Mouse (Mus musculus): ENCODE results near the gene Samd8. TPM values are rescaled to one million over a fixed set of nuclear protein-coding genes. Genes with fewer than 3 reads are reported as not detected.

Samd8 gene
- total and polyA plus RNA-seq, 2 experiments from 2014 or later = 28.4 to 67.6 TPM

- Histone ChIP-seq H3K4me3 (ENCODE audit: low read depth, low read length) (no peak overlapping the region), H3K36me3 (ENCODE audit: insufficient read depth) (peaks cover 78% of the 10 kb centered on the region), H3K9ac (no peak overlapping the region), H3K27me3 (ENCODE audit: insufficient read depth, low read length) (no peaks in the 10 kb centered on the region), H3K27ac (ENCODE audit: low read depth, low read length) (peak overlapping the region; percentile 40; the same call in 1 of the 2 replicates), H3K9me3 (ENCODE audit: low read length) (no peaks in the 10 kb centered on the region), H3K4me1 (ENCODE audit: insufficient read depth) (no peaks in the 10 kb centered on the region), H3K4me2 (ENCODE audit: low read depth) (no peak overlapping the region)
- TF ChIP-seq CTCF (IDR thresholded peaks at IDR 0.05; ENCODE audit: low read depth) = peak; percentile 39; the same call in 1 of the 2 replicates
- WGBS = 82% methylated on average over 5 of the region's 5 CpGs
- peak; percentile 34 for DNase-seq
- peak; percentile 55 for ATAC-seq
These were observed 91.7 kb downstream of the Samd8 start for GRCm38 (mm10) chr14:21841819-21842592.

- Histone ChIP-seq H3K4me1 (ENCODE audit: insufficient read depth) (no peaks in the 10 kb centered on the region), H3K9me3 (ENCODE audit: low read length) (no peaks in the 10 kb centered on the region), H3K36me3 (ENCODE audit: insufficient read depth) (peaks cover 67% of the 10 kb centered on the region), H3K4me3 (ENCODE audit: low read depth, low read length) (no peak overlapping the region), H3K4me2 (ENCODE audit: low read depth) (no peak overlapping the region), H3K27me3 (ENCODE audit: insufficient read depth, low read length) (no peaks in the 10 kb centered on the region), H3K27ac (ENCODE audit: low read depth, low read length) (no peak overlapping the region), H3K9ac (no peak overlapping the region)
- WGBS = 84% methylated on average over 6 of the region's 6 CpGs
- ATAC-seq (no peak), DNase-seq (no peak)
- TF ChIP-seq CTCF (IDR thresholded peaks at IDR 0.05; ENCODE audit: low read depth) = no peak
These were observed 92.9 kb downstream of the Samd8 start for GRCm38 (mm10) chr14:21843263-21843662.

DNA sequence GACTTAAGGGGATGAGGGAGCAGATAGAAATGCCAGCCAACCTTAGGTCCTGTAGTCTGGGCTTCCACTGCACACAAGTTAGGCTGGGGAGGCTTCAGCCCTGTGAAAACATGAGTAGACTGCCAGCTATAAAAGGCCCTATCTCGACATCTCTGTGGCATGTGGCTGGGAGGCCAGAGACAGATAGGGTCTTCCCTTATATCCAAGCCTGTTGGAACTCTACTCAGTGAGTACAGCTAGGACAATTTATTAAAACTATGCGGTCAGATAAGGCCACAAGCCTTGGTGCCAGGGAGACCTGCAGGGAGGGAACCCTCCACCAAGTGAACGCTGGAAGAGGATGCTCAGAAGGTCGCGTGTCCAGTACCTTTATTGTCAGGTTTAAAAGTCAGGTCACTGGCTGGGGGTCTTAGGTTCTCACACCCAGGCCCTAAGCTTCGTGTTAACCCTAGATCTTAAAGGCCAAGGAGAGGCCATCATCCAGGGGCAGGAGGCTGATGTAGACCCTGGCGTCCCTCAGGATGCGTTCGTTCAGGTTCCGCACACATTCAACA, 96.6 kb downstream of the Samd8 start:
- H3K4me1 ChIP-seq (ENCODE audit: insufficient read depth) = no peaks in the 10 kb centered on the region
- H3K27ac ChIP-seq (ENCODE audit: low read depth, low read length) = 0 out of 2 replicates have a peak overlapping the region, but pooled peaks have one; percentile 45
- H3K27me3 ChIP-seq (ENCODE audit: insufficient read depth, low read length) = no peaks in the 10 kb centered on the region
- no peak for DNase-seq
- no peak overlapping the region; the same call in 1 of the 2 replicates for H3K4me3 ChIP-seq (ENCODE audit: low read depth, low read length)
- no peak for TF ChIP-seq CTCF (IDR thresholded peaks at IDR 0.05; ENCODE audit: low read depth)
- peak overlapping the region; percentile 100 for H3K4me2 ChIP-seq (ENCODE audit: low read depth)
- no peaks in the 10 kb centered on the region for H3K9me3 ChIP-seq (ENCODE audit: low read length)
- no peak for ATAC-seq
- no peak overlapping the region for H3K9ac ChIP-seq
- 19% methylated on average over 10 of the region's 10 CpGs for WGBS
- H3K36me3 ChIP-seq (ENCODE audit: insufficient read depth) = peaks cover 34% of the 10 kb centered on the region

DNA sequence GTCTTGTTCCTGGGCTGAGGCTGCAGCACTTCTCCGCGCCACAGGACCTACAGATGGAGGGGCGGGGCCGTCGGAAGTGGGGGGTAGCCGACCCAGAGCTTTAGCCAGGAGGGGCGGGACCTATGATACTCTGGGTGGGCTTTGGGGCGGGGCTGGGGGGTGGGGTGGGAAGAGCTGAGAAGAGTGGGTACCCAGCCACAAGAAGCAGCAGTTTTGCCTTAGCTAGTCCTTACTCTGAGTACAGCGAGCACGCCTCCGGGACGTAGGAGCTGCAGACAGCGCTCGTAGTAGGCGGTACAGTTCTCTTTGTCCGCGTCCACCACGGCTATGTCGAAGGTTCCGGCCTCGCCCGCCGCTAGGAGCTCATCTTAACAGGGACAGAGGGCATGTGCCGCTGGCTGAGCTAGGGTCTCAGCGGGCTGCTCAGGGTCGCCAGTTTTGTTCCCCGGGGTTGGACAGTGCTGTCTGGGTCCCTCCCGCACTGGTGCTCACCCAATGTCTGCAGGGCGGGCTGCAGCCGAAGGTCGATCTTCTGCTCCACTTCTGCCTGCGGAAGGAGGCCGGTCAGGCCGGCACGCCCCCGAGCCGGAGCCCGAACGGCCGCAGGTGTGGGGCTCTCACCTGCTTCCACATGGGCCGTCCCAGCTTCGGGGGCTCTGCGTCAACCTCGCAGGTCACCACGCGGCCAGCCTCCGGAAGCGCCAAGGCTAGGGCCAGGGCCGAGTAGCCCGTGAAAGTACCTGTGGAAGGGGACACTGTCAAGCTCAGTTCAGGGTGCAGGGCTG, 97.2 kb downstream of the Samd8 start:
- Histone ChIP-seq H3K27me3 (ENCODE audit: insufficient read depth, low read length) (no peaks in the 10 kb centered on the region), H3K36me3 (ENCODE audit: insufficient read depth) (peaks cover 28% of the 10 kb centered on the region), H3K4me2 (ENCODE audit: low read depth) (peak overlapping the region; percentile 100), H3K9me3 (ENCODE audit: low read length) (no peaks in the 10 kb centered on the region), H3K9ac (peak overlapping the region; percentile 92), H3K27ac (ENCODE audit: low read depth, low read length) (peak overlapping the region; percentile 78), H3K4me3 (ENCODE audit: low read depth, low read length) (peak overlapping the region; percentile 76), H3K4me1 (ENCODE audit: insufficient read depth) (no peaks in the 10 kb centered on the region)
- no peak for TF ChIP-seq CTCF (IDR thresholded peaks at IDR 0.05; ENCODE audit: low read depth)
- peak; percentile 78 for DNase-seq
- 1% methylated on average over 50 of the region's 50 CpGs for WGBS
- peak; percentile 54 for ATAC-seq

Other genes with a start within 250 kb of the Samd8 start
- 0.24 TPM in 1 of 2 replicates, not detected in the other for gene Dupd1, start 36.0 kb upstream of the Samd8 start, total RNA-seq (2014; rRNA removed)
- gene Dupd1, start 36.0 kb upstream of the Samd8 start, polyA plus RNA-seq (2015; fragmentation: Nextera tagmentation; extraction: Ambion mirVana) = 0.33 and 0.35 TPM in 2 replicates
- 0.57 TPM in 1 of 2 replicates, not detected in the other for gene Dusp13, start 650 bp downstream of the Samd8 start, total RNA-seq (2014; rRNA removed)
- gene Dusp13, start 650 bp downstream of the Samd8 start, polyA plus RNA-seq (2015; fragmentation: Nextera tagmentation; extraction: Ambion mirVana) = 0.23 TPM in 1 of 2 replicates, not detected in the other
- gene Vdac2, start 74.7 kb downstream of the Samd8 start, total RNA-seq (2014; rRNA removed) = 201 and 204 TPM in 2 replicates
- 264 and 294 TPM in 2 replicates for gene Vdac2, start 74.7 kb downstream of the Samd8 start, polyA plus RNA-seq (2015; fragmentation: Nextera tagmentation; extraction: Ambion mirVana)
- gene Comtd1, start 98.4 kb downstream of the Samd8 start, total RNA-seq (2014; rRNA removed) = 23.4 and 32.4 TPM in 2 replicates
- gene Comtd1, start 98.4 kb downstream of the Samd8 start, polyA plus RNA-seq (2015; fragmentation: Nextera tagmentation; extraction: Ambion mirVana) = 48.8 and 50.6 TPM in 2 replicates
- gene Zfp503, start 239.1 kb downstream of the Samd8 start, total RNA-seq (2014; rRNA removed) = 7.7 and 8.7 TPM in 2 replicates
- gene Zfp503, start 239.1 kb downstream of the Samd8 start, polyA plus RNA-seq (2015; fragmentation: Nextera tagmentation; extraction: Ambion mirVana) = 3.9 and 5.0 TPM in 2 replicates

All from forebrain, postnatal 0 days (tissue).